Mouse (Mus musculus) bone marrow macrophage, adult 2 months (primary cell): ENCODE results near the gene Pou5f1. TPM values are rescaled to one million over a fixed set of nuclear protein-coding genes. Genes with fewer than 3 reads are reported as not detected.
"Not testable (repeated sequence)": the region's sequence is repeated elsewhere in the genome, so short reads cannot be mapped to it uniquely, and the experiment has no call there.

Experiments
- H3K27ac ChIP-seq: 2 replicates; pipeline ENCODE4 v1.5.1; 2012; ENCODE audit warnings: low read depth, low read length; ENCODE audit not compliant: insufficient read depth
- H3K4me1 ChIP-seq: 2 replicates; pipeline ENCODE4 v1.6.1; 2012; ENCODE audit warnings: low read length; ENCODE audit not compliant: control insufficient read depth, insufficient read depth
- H3K4me3 ChIP-seq: 2 replicates; pipeline ENCODE4 v1.5.1; 2012; ENCODE audit warnings: mild to moderate bottlenecking, low read length, moderate library complexity; ENCODE audit not compliant: insufficient read depth
- CTCF ChIP-seq: IDR thresholded peaks from 2 replicates; pipeline ENCODE4 v1.5.1; 2012; ENCODE audit warnings: low read depth, mild to moderate bottlenecking, low read length, moderate library complexity
- POLR2A ChIP-seq: IDR thresholded peaks from 2 replicates; pipeline ENCODE4 v1.6.1; 2012; ENCODE audit warnings: mild to moderate bottlenecking, low read depth, low read length, borderline replicate concordance
- polyA plus RNA-seq: library from polyadenylated mRNA; stranded (reverse); fragments of >200 nt; gene quantifications from 2 replicates; pipeline ENCODE4 v1.2.4, GENCODE M21; 2012; ENCODE audit not compliant: missing spikeins, insufficient read depth, insufficient read length

Gene Pou5f1
- polyA plus RNA-seq = not detected in 2 replicates

GRCm38 (mm10) chr17:35505776-35506175 is at the start of gene Pou5f1:
Pou5f1 (plus strand) TSS chr17:35506018.
- no peak within 1 kb of the TSS for H3K27ac ChIP-seq
- TF ChIP-seq POLR2A (no peak), CTCF (no peak)
- H3K4me3 ChIP-seq = no peak within 1 kb of the TSS
- no peaks in the 10 kb centered on the region for H3K4me1 ChIP-seq

- not testable (repeated sequence) for H3K27ac ChIP-seq, H3K4me1 ChIP-seq, H3K4me3 ChIP-seq
Observed at GRCm38 (mm10) chr17:35458247-35458646, 47.6 kb upstream of the Pou5f1 start.

GRCm38 (mm10) chr17:35460513-35461341 is 45.1 kb upstream of the Pou5f1 start:
- not testable (repeated sequence) for H3K27ac ChIP-seq, H3K4me1 ChIP-seq

GRCm38 (mm10) chr17:35465651-35466050 is 40.2 kb upstream of the Pou5f1 start:
- H3K27ac ChIP-seq, H3K4me1 ChIP-seq, H3K4me3 ChIP-seq: not testable (repeated sequence)
- TF ChIP-seq CTCF = peak; percentile 84

More at GRCm38 (mm10) chr17:35460513-35461341, 45.1 kb upstream of the Pou5f1 start:
- not testable (repeated sequence) for H3K4me3 ChIP-seq

GRCm38 (mm10) chr17:35468936-35469335 is 36.9 kb upstream of the Pou5f1 start:
- not testable (repeated sequence) for H3K4me1 ChIP-seq, H3K4me3 ChIP-seq, H3K27ac ChIP-seq

GRCm38 (mm10) chr17:35469842-35470751 is 35.7 kb upstream of the Pou5f1 start, which contains the start of gene H2-Q10:
H2-Q10 (plus strand) TSS chr17:35470089.
- Histone ChIP-seq H3K4me3 (no peak within 1 kb of the TSS), H3K4me1 (no peaks in the 10 kb centered on the region), H3K27ac (no peak within 1 kb of the TSS)
- no peak for TF ChIP-seq POLR2A
- no peak for TF ChIP-seq CTCF

- no peak for TF ChIP-seq POLR2A
- peak; percentile 80; the same call in 1 of the 2 replicates for TF ChIP-seq CTCF
- Histone ChIP-seq H3K27ac (no peak overlapping the region), H3K4me3 (no peak overlapping the region), H3K4me1 (no peaks in the 10 kb centered on the region)
Observed at GRCm38 (mm10) chr17:35484066-35484465, 21.8 kb upstream of the Pou5f1 start.

- no peaks in the 10 kb centered on the region for H3K4me1 ChIP-seq
- no peak for TF ChIP-seq POLR2A
- TF ChIP-seq CTCF = no peak
- H3K4me3 ChIP-seq = no peak overlapping the region
- no peak overlapping the region for H3K27ac ChIP-seq
Observed at GRCm38 (mm10) chr17:35485702-35486101, 20.1 kb upstream of the Pou5f1 start.

- H3K27ac ChIP-seq = no peak overlapping the region
- no peak for TF ChIP-seq POLR2A
- no peak for TF ChIP-seq CTCF
- H3K4me3 ChIP-seq = no peak overlapping the region
- H3K4me1 ChIP-seq = no peaks in the 10 kb centered on the region
Observed at GRCm38 (mm10) chr17:35486726-35487125, 19.1 kb upstream of the Pou5f1 start.

GRCm38 (mm10) chr17:35488041-35488440 is 17.8 kb upstream of the Pou5f1 start:
- TF ChIP-seq CTCF (no peak), POLR2A (no peak)
- Histone ChIP-seq H3K4me3 (no peak overlapping the region), H3K4me1 (no peaks in the 10 kb centered on the region), H3K27ac (no peak overlapping the region)
